Mouse (Mus musculus): ENCODE measurements around the gene Ajuba. TPM values are rescaled to one million over a fixed set of nuclear protein-coding genes. Genes with fewer than 3 reads are reported as not detected.

The Ajuba gene
- polyA plus RNA-seq, 1 experiment, result 50.7 TPM

- H3K79me3 ChIP-seq (ENCODE audit: low read depth), result peaks cover 55% of the 10 kb centered on the region
- peak overlapping the region; percentile 70 for H3ac ChIP-seq (ENCODE audit: control insufficient read depth, insufficient read length, low read depth)
- H3K36me3 ChIP-seq (ENCODE audit: control insufficient read depth, insufficient read depth), result peaks cover 29% of the 10 kb centered on the region
- H3K4me3 ChIP-seq (ENCODE audit: insufficient read depth, poor library complexity, severe bottlenecking), result peak overlapping the region; percentile 90
- TF ChIP-seq MYOD1 (IDR thresholded peaks at IDR 0.05; ENCODE audit: control insufficient read depth, insufficient read length, low read depth), result no peak
- TF ChIP-seq CTCF (IDR thresholded peaks at IDR 0.05; ENCODE audit: control insufficient read depth, insufficient read depth, insufficient read length), result no peak
- no peak for TF ChIP-seq FOSL1 (IDR thresholded peaks at IDR 0.05; ENCODE audit: insufficient read depth, low read length, poor library complexity, severe bottlenecking)
- TF ChIP-seq MYOG (IDR thresholded peaks at IDR 0.05; ENCODE audit: control insufficient read depth, extremely low read depth, insufficient read length), result no peak
- no peak for TF ChIP-seq MAX (IDR thresholded peaks at IDR 0.05)
- TF ChIP-seq USF1 (IDR thresholded peaks at IDR 0.05; ENCODE audit: low read depth), result no peak
- no peak for TF ChIP-seq CEBPB (IDR thresholded peaks at IDR 0.05; ENCODE audit: low read depth)
- no peaks in the 10 kb centered on the region for H3K27me3 ChIP-seq (ENCODE audit: control insufficient read depth, insufficient read depth, insufficient read length)
- peaks cover 65% of the 10 kb centered on the region for H3K79me2 ChIP-seq (ENCODE audit: control insufficient read depth, insufficient read depth)
Observed at GRCm38 (mm10) chr14:54576241-54577088, 893 bp downstream of the Ajuba start.

DNA sequence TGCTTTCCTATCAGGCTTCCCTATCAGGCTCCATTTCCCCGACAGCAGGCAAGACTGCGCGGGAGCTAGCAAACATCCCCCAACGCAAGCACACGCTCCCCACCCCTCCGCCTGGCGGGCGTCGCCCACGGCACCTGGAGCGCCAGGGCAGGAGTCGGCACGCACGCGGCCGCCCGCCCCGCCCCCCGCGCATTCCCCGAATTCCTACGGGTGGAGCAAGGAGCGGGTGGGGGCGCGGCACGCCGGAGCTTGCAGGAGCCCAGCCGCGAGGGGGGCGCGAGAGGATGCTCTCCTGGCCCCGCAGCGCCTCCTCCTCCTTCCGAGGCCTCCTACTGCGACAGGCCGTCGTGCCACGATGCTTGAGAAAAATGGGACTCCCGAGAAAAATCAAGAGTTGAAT, 1.7 kb downstream of the Ajuba start:
- peaks cover 73% of the 10 kb centered on the region for H3K79me2 ChIP-seq (ENCODE audit: control insufficient read depth, insufficient read depth)
- TF ChIP-seq MYOD1 (IDR thresholded peaks at IDR 0.05; ENCODE audit: control insufficient read depth, insufficient read length, low read depth) (no peak), MAX (IDR thresholded peaks at IDR 0.05) (peak; percentile 90)
- H3K4me3 ChIP-seq (ENCODE audit: insufficient read depth, poor library complexity, severe bottlenecking), result peak overlapping the region; percentile 90
- peaks cover 38% of the 10 kb centered on the region for H3K36me3 ChIP-seq (ENCODE audit: control insufficient read depth, insufficient read depth)
- H3ac ChIP-seq (ENCODE audit: control insufficient read depth, insufficient read length, low read depth), result peak overlapping the region; percentile 70
- no peaks in the 10 kb centered on the region for H3K27me3 ChIP-seq (ENCODE audit: control insufficient read depth, insufficient read depth, insufficient read length)
- peaks cover 59% of the 10 kb centered on the region for H3K79me3 ChIP-seq (ENCODE audit: low read depth)

DNA sequence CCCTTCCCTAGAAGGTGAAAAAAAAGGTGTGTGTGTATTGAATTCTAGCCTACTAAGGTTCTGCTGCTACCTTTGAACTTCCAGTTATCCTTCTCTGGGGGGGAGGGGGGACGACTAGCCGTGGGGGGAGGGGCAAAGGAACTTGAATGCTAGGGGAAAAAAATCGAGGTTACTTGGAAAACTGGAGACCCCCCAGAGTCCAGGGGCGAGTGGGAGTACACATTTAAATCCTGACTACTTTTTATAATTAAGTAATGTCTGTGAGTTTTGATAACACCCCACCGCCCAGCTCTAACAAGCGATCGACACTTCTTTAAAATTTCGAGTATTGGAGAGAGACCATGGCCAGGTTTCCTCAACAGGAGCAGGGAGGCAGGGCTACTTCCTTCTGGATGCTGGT, 2.3 kb downstream of the Ajuba start:
- peaks cover 78% of the 10 kb centered on the region for H3K79me2 ChIP-seq (ENCODE audit: control insufficient read depth, insufficient read depth)
- TF ChIP-seq MYOD1 (IDR thresholded peaks at IDR 0.05; ENCODE audit: control insufficient read depth, insufficient read length, low read depth) (no peak), MYOG (IDR thresholded peaks at IDR 0.05; ENCODE audit: control insufficient read depth, extremely low read depth, insufficient read length) (no peak), CEBPB (IDR thresholded peaks at IDR 0.05; ENCODE audit: low read depth) (no peak)
- peaks cover 59% of the 10 kb centered on the region for H3K79me3 ChIP-seq (ENCODE audit: low read depth)
- H3K4me3 ChIP-seq (ENCODE audit: insufficient read depth, poor library complexity, severe bottlenecking), result peak overlapping the region; percentile 90
- peaks cover 43% of the 10 kb centered on the region for H3K36me3 ChIP-seq (ENCODE audit: control insufficient read depth, insufficient read depth)
- H3ac ChIP-seq (ENCODE audit: control insufficient read depth, insufficient read length, low read depth), result peak overlapping the region; percentile 83
- H3K27me3 ChIP-seq (ENCODE audit: control insufficient read depth, insufficient read depth, insufficient read length), result no peaks in the 10 kb centered on the region

DNA sequence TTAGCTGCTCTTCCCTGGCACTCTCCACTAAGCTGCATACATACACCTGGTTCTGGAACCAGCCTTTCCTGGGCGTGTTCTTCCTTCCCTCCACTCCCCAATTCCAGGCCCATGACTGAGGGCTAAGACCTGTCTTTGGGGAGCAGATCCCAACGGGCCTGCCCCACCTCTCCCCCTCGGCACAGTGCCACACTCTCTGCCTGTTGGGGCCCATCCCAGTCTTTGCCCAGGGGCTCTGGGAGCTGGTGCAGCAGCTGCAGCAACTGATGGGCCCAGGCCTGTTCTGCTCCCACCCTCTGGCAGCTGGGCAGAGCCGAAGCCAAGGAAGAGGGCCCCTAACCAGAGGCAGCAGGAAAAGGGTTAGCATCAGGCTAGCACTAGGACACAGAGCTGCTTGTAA, 3.1 kb downstream of the Ajuba start:
- peaks cover 61% of the 10 kb centered on the region for H3K79me3 ChIP-seq (ENCODE audit: low read depth)
- H3ac ChIP-seq (ENCODE audit: control insufficient read depth, insufficient read length, low read depth), result peak overlapping the region; percentile 83
- no peak for TF ChIP-seq MYOG (IDR thresholded peaks at IDR 0.05; ENCODE audit: control insufficient read depth, extremely low read depth, insufficient read length)
- TF ChIP-seq MAX (IDR thresholded peaks at IDR 0.05), result peak; percentile 15
- TF ChIP-seq FOSL1 (IDR thresholded peaks at IDR 0.05; ENCODE audit: insufficient read depth, low read length, poor library complexity, severe bottlenecking), result no peak
- no peak for TF ChIP-seq CEBPB (IDR thresholded peaks at IDR 0.05; ENCODE audit: low read depth)
- TF ChIP-seq MYOD1 (IDR thresholded peaks at IDR 0.05; ENCODE audit: control insufficient read depth, insufficient read length, low read depth), result no peak
- TF ChIP-seq CTCF (IDR thresholded peaks at IDR 0.05; ENCODE audit: control insufficient read depth, insufficient read depth, insufficient read length), result no peak
- TF ChIP-seq USF1 (IDR thresholded peaks at IDR 0.05; ENCODE audit: low read depth), result no peak
- no peaks in the 10 kb centered on the region for H3K27me3 ChIP-seq (ENCODE audit: control insufficient read depth, insufficient read depth, insufficient read length)
- peak overlapping the region; percentile 90 for H3K4me3 ChIP-seq (ENCODE audit: insufficient read depth, poor library complexity, severe bottlenecking)
- H3K36me3 ChIP-seq (ENCODE audit: control insufficient read depth, insufficient read depth), result peaks cover 51% of the 10 kb centered on the region
- peaks cover 85% of the 10 kb centered on the region for H3K79me2 ChIP-seq (ENCODE audit: control insufficient read depth, insufficient read depth)

GRCm38 (mm10) chr14:54572790-54573736, 4.3 kb downstream of the Ajuba start:
- H3K36me3 ChIP-seq (ENCODE audit: control insufficient read depth, insufficient read depth), result peaks cover 63% of the 10 kb centered on the region
- no peak for TF ChIP-seq CTCF (IDR thresholded peaks at IDR 0.05; ENCODE audit: control insufficient read depth, insufficient read depth, insufficient read length)
- peak; percentile 39 for TF ChIP-seq MAX (IDR thresholded peaks at IDR 0.05)

More at GRCm38 (mm10) chr14:54572790-54573736, 4.3 kb downstream of the Ajuba start:
- H3K79me3 ChIP-seq (ENCODE audit: low read depth), result peaks cover 61% of the 10 kb centered on the region
- H3K4me3 ChIP-seq (ENCODE audit: insufficient read depth, poor library complexity, severe bottlenecking), result peak overlapping the region; percentile 90
- H3K27me3 ChIP-seq (ENCODE audit: control insufficient read depth, insufficient read depth, insufficient read length), result no peaks in the 10 kb centered on the region
- H3K79me2 ChIP-seq (ENCODE audit: control insufficient read depth, insufficient read depth), result peaks cover 97% of the 10 kb centered on the region
- H3ac ChIP-seq (ENCODE audit: control insufficient read depth, insufficient read length, low read depth), result peak overlapping the region; percentile 58

Data from C2C12 (cell line).